ENCODE assay signal across 7 mouse cellular contexts in genomic region chr16:5255779-5256496, GRCm38 (mm10). TPM values are rescaled to one million over a fixed set of nuclear protein-coding genes. Genes with fewer than 3 reads are reported as not detected.
DNase-seq lines count a peak whose midpoint lies in the region; ATAC-seq lines count a peak whose summit lies in the region.

Gene Eef2kmt, minus strand, starts transcription at chr16:5255983.

- peak within 1 kb of the TSS; percentile 80 for H3K4me2 ChIP-seq in intestine, embryonic 16.5 days (ENCODE audit: low read depth, low read length)
- H3K4me2 ChIP-seq in midbrain, embryonic 11.5 days: peak within 1 kb of the TSS; percentile 86

- H3K36me3 ChIP-seq in intestine, embryonic 16.5 days (ENCODE audit: control insufficient read depth, insufficient read depth, low read length): no peaks in the 10 kb centered on the region
- no peaks in the 10 kb centered on the region for H3K36me3 ChIP-seq in midbrain, embryonic 11.5 days (ENCODE audit: control insufficient read depth, insufficient read depth, low read length)

- peak within 1 kb of the TSS; percentile 81 for H3K9ac ChIP-seq in intestine, embryonic 16.5 days (ENCODE audit: low read depth, low read length)
- H3K9ac ChIP-seq in midbrain, embryonic 11.5 days (ENCODE audit: low read length): peak within 1 kb of the TSS; percentile 70

- H3K27me3 ChIP-seq in intestine, embryonic 16.5 days (replicated peaks; ENCODE audit: control insufficient read depth, insufficient read depth, low read length): no peaks in the 10 kb centered on the region
- no peaks in the 10 kb centered on the region for H3K27me3 ChIP-seq in midbrain, embryonic 11.5 days (ENCODE audit: control insufficient read depth, insufficient read depth, low read length)

- H3K4me3 ChIP-seq in intestine, embryonic 16.5 days (ENCODE audit: low read length): peak within 1 kb of the TSS; percentile 86
- peak within 1 kb of the TSS; percentile 58 for H3K4me3 ChIP-seq in midbrain, embryonic 11.5 days (ENCODE audit: low read depth, low read length)

- under 1% methylated on average over 56 of the region's 57 CpGs for WGBS in intestine, embryonic 16.5 days
- 2% methylated on average over 57 of the region's 57 CpGs for WGBS in midbrain, embryonic 11.5 days

- H3K27ac ChIP-seq in intestine, embryonic 16.5 days (ENCODE audit: low read length): peak within 1 kb of the TSS; percentile 79
- H3K27ac ChIP-seq in midbrain, embryonic 11.5 days (ENCODE audit: low read depth, low read length): peak within 1 kb of the TSS; percentile 35; the same call in 1 of the 2 replicates

- DNase-seq in adrenal gland, adult 8-10 months: peak; percentile 99
- DNase-seq in embryo, embryonic 9.5 days (ENCODE audit: extremely low spot score): peak; percentile 100
- DNase-seq in gastrocnemius, postnatal 4 days (ENCODE audit: low spot score in 2 of 2): peak; percentile 95 to 98
- peak; percentile 96 to 97 for DNase-seq in left cerebral cortex, postnatal 36 days (ENCODE audit: low spot score in 2 of 2)
- peak; percentile 99 for DNase-seq in midbrain, embryonic 11.5 days (ENCODE audit: low spot score, missing footprints)
- DNase-seq in skeletal muscle tissue, adult 2 months (ENCODE audit: low read depth, low spot score): peak; percentile 96

- intact Hi-C loops in left cerebral cortex, postnatal 36 days (cut with DNase I): no loop called here

- peak; percentile 96 for ATAC-seq in intestine, embryonic 16.5 days
- peak; percentile 97 for ATAC-seq in midbrain, embryonic 11.5 days (ENCODE audit: low FRiP score)

- no peaks in the 10 kb centered on the region for H3K9me3 ChIP-seq in intestine, embryonic 16.5 days (ENCODE audit: control insufficient read depth, low read length)
- H3K9me3 ChIP-seq in midbrain, embryonic 11.5 days (ENCODE audit: control insufficient read depth, low read length): no peaks in the 10 kb centered on the region

- H3K4me1 ChIP-seq in intestine, embryonic 16.5 days (ENCODE audit: control insufficient read depth, insufficient read depth, low read length): peaks cover 14% of the 10 kb centered on the region; the same call in 1 of the 2 replicates
- H3K4me1 ChIP-seq in midbrain, embryonic 11.5 days (ENCODE audit: control insufficient read depth, insufficient read depth, low read length): peaks cover 9% of the 10 kb centered on the region

RNA-seq across cellular contexts. Expression of gene Eef2kmt, which starts in this region (rescaled TPM):
- 10 to 100 TPM; 25.3 to 33.9 (median 32.5) TPM for total RNA-seq in adrenal gland, adult 8-10 months (2022)
- 10 to 100 TPM; 17.1 to 18.1 TPM for total RNA-seq in gastrocnemius, postnatal 4 days (2021)
- 34.6 and 39.1 TPM in 2 replicates for polyA plus RNA-seq in intestine, embryonic 16.5 days (2015; fragmentation: Nextera tagmentation; extraction: Ambion mirVana)
- total RNA-seq in left cerebral cortex, postnatal 36 days (2021): 1 to 10 TPM; 3.8 to 4.1 TPM
- polyA plus RNA-seq in midbrain, embryonic 11.5 days (2014; fragmentation: Nextera tagmentation; extraction: Ambion mirVana): 13.2 and 15.0 TPM in 2 replicates

Comparison
In these comparisons a context has a peak if more than half of its experiments do, and no peak if none do; other contexts are left out.
1. Peak in every context shown above with its lines: DNase-seq, ATAC-seq, H3K4me3 ChIP-seq and H3K27ac ChIP-seq.